Mouse (Mus musculus): ENCODE results near the gene Lpp.
A peak's percentile ranks its signal among the peaks of the same experiment; 100 is the strongest.

Lpp gene

DNA sequence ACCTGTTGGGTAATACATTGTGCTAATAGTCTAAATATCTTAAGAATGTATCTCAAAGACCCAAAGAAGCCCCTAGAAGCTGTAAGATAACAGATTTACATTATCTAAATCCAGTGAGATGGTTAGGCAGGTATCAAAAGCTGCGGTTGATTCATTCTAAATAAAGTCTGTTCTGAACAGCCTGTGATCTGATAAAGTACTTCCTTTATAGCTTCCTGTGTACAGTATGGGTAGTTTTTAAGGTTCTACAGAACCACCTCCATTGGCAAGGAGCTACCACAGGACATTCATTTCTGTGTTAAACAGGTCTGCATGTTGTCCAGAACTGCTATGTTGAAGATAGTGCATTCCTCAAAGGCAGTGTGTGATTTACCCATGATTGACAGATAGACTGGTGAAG, 554.2 kb downstream of the Lpp start:
- DNase-seq, result no peak

DNA sequence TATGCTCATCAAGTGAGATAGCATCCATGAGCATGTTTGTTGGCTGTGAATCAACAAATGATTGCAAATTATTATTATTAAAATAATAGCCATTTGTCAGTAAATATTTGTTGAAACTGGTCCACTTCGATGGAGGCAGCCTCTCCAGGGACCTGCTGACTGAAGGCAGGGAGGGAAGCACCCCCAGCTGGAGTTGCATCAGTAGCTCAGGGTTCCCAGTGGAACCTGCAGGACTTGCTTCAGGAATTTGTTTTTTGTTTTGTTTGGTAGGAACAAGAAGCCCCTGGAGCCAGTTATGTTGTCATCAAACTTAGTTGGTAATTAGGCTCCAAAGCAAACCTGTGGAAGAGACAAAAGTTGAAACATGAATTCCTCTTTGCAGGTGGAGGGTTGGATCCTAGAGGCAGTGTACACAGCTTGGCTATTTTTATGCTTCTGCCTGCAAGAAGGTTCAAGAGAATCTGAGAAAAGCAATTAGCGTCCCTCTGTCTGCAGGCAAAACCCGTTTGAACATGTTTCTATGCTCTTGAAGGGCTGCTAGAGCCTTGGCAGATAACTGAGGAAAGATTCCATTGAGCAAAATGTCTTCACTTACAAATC, 554.9 kb downstream of the Lpp start:
- no peak for DNase-seq

DNA sequence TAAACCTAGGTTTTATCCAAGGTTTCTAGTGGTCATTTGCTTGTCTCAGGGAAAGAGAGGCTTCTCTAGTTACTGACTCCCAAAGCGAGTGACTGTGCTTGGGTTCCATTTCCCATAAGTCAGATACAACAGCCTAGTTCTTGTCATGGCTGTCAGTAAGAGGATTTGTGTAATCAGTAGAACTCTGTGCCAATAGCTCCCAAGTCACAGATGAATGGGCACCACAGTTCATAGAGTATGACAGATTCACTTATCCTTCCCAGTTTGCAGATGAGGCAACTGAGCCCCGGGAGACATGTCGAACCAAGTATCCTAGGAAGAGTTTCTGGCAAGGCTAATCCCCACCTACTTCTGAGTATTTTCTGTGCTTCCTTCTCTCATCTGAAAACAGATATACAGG, 556.0 kb downstream of the Lpp start:
- DNase-seq, result no peak

DNA sequence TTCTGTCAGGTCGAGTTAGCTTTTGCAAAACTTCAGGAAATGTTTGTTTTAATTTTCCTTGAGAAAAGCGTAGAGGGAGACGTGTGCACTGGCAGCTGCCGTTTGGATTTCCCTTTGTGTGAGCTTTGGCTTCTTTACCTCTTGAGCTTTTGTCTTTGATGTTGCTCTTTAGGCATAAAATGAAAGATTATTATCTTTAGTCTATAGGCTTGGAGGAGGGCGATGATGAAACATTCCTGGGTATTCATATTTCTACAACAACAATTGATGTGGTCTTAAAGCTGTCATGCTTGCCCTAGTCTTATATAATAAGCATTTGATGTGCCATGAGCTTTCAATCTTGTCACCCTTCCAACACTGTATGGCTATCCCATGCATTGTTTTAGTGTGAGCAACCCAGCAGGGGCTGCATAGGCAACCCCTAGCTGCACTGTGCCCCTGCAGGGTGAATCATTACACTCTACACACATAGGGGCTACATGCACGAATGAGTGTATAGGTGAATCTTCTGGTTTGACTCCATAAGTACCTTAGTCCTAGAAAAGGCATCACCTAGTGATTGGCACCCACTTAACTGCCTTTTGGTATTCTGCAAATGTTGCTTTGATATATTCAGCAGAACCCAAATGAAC, 556.9 kb downstream of the Lpp start:
- no peak for DNase-seq

DNA sequence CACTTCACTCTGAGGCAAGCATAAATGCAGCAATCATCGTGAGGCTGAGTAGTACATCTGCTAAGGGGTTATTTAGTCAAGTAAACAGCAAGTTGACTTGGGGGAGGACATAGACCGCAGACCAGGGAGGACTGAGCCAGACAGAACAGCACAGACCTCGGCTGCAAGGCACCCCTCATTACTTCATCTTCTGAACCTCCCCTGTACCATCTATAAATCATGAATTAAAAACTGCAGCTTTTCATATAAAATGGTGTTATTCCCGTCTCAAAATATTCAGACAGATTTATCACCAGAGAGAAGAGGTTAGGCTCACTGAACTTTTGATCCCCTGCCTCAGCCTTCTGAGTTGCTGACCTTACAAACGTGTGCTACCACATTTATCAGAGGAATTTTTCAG, 558.6 kb downstream of the Lpp start:
- DNase-seq, result no peak

DNA sequence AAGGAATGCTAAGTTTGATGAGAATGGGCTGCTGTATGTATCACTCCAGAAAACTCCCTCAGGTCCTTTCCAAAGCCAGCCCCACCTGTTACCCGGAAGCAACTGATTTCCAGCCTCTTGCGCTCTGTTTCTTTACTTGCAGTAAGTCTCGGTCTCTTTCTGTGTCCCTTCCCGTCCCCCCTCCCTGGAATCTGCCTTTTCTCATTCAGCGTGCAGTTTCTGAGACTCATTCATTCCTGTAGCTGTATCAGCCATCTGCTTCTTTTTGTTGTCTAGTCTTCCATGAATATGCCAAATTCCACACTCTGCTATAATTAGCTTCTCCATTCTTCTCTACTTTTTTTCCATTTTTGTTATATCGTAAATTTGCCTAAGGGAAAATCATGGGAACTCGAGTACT, 561.7 kb downstream of the Lpp start:
- no peak for DNase-seq

DNA sequence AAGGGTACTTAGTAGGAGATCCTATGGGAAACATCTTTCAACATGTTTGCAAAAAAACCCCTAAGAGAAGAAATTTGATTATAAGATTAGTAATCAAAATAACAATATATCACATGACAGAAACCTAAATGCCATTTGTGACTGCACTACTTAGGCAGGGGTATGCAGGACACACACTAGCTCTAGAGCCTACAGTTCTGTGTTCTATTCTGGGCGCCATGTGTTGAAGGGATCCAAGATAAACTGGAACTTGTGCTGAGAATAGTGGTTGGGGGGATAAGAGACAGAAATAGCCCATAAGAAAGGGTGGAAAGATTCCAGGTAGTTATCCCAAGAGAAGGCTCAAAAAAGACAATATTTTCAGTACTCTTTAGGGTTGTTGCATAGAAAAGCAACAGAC, 565.4 kb downstream of the Lpp start:
- no peak for DNase-seq

DNA sequence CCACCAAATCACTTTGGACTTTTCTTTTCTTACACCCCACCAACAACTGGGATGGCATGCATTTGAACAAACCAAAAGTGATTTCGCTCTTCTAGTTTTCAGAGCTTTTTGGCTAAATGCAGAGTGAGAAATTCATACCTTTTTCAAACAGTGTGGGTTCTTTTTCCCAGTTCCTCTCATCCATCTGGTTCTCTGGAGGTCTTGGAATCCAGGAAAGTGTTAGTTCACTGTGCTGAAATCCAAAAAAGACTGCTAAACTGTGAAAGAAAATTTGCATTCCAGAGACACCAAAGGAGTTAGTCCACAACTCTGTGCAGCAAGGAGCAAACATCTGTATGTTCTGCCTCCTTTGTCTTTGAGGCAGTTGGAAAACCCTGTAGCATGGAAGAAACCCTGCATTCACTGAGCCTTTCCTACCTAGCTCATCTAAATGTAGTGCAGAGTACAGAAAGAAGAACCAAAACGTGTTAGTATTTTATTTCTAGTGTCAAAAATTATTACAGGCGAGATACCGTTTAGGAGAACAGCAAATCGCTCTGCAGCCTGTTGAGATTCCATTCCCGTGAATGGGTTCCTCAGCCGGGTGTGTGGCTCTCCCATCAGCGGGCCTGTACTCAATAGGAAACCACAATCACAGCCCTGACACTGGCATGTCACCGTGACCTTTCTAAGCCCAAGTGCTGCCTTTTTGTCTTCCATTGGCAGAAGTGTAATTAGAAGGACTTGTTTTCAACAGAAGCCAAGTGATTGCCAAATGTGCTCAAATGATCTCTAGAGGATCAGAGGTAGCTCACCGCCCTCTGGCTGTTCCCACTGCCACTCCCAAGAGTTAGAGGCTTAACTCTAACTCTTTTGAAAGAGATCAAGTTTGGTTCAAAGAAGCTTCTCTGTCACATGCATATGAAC, 567.8 kb downstream of the Lpp start:
- DNase-seq, result no peak

DNA sequence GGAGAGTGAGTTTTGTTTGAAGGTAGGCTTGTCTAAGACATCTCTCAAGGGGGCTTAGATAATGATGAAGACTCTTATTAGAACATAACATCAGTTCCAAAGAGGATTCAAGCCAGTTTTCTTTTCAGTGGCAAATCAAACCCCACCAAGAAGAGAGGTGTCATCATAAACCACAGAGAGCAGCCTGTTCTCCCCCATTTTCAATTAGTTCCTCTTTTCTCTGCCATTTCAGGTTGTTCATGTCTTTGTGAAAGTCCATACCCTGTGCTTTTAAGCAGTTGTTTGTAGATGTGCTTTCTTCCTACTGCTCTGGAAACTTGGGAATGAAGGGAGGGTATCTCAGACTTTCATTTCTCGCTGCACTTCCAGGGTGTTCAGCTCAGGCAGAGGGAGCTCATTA, 571.0 kb downstream of the Lpp start:
- no peak for DNase-seq

DNA sequence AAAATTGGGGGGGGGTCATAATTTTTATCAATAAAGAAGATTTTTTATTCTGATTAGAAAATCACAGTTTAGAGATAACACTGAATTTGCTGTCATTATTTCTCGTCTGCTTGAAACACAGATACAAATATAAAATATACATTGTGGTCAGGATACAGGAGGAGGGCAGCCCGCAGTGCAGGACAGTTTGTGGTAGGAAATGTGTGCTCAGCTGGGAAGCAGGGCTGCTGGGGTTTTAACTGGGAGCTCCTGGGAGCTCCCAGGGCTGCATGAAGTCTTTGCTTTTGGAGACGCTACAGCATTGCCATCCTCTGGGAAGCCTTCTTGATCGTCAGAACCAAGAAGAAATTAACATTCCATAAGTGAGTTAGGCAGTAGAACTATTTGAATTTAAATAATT, 571.8 kb downstream of the Lpp start:
- DNase-seq, result no peak

DNA sequence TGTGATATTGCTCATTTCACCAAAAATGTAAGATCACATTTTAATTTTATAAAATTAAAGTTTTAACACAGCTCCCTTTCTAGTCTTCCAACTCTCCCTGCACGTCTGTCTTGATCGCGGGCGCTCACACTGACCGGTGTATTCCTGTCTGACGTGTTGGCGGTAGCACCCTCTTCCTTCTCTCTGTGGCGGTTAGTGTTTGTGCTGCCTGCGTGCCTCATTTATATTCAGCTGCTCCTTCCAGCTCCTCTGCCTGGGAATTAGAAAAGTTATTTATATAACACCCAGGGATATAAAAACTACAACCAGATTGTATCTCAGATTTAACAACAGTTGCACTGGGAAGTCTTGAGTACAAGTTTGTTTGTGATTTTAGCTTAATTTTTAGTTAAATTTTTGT, 573.2 kb downstream of the Lpp start:
- no peak for DNase-seq

DNA sequence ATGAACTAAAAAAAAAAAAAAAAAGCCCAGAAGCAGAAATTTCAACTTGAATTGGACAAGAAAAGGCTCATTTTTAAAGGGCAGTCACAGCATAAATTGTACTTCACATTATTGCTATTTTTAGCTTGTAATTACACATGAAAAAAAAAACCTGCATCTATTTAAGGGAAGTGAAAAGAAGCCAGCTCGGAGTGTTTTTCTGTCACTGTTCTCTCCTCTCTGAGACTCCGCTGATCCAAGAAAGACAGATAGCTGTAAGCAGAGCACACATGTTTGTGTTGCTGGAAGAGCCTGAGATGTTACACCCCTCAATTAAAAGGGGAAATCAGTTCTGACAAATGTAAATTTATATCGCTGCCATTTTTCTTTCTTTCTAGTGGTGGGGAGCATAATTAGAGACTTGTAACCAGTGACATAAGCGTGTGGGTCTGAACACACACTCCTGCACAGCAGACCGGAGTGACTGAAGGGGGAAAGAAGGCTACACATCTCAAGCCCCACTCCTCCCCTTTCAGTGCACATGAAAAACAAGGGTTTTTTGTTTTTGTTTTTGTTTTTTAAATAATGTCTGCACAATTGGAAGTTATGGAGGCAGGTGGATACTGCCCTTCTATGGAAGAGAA, 579.8 kb downstream of the Lpp start:
- DNase-seq, result no peak

DNA sequence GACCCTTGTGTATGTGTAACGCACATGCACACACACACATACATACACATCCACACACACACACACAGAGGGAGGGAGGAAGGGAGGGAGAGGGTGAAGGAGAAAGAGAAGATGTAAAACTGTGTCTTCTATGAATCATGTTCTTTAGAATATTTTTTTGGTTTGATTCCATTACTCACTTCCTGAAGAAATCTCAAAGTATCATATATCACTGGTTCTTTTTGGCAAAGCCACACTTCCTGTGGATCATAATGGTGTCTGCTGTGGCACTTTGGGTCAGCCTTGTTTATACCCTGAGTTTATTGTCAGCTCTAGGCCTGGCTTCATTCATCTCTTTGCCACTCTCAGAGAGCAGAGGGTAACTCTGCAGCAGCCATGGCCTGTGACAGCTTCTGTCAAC, 584.5 kb downstream of the Lpp start:
- DNase-seq, result no peak

DNA sequence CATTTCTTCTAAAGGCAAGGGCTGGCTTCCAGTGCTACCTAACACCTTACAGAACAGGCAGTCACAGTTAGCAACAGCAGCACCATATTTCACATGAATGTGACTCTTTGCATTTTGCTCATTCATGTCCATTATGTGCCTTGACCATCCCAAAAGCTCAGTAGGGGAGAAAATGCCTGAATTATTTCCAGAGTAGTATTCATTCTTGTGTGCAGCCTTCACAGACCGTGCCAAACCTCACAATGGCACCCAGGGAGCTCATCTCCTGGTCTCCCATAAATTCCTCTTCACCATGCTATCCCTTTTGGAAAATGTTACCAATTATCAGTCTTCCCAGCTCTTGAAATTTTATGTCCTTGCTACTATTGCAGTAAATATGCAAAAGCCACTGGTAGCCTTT, 584.9 kb downstream of the Lpp start:
- DNase-seq, result no peak

DNA sequence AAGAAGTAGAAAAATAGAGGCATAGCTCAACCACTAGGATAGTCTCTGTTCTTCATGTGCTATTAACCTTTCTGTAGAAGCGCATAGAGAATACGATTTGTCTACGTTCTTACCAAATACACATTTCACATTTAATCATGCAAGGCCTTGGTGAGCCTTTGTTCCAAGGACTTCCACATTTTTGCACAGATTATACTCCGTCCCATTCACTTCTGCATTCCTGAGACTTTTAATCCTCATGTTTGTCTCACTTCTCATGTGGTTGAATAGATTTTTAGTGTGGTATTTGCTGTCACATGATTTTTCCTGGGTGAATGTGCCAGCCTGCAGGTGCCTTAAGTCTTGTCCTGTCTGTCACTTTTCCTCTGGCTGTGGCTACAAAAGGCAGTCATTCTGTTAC, 586.1 kb downstream of the Lpp start:
- DNase-seq, result no peak

DNA sequence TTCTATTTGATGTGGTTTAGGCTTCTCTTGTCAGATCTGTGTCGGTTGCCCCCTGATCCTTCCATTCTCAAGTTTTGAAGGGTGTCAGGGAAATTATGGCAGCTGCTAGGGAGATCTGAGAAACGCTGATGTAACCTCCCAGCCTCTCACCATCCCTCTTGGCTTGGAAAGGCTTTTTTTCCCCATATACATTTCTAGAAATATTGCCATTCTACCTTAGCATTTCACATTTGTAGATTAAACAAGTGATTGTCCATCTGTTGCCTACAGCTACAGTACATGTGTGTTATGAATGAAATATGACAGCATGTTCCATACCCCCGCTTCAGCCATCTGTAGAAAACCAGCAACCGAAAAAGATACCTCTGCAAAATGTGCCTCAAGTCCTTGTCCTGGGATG, 589.5 kb downstream of the Lpp start:
- DNase-seq, result no peak

DNA sequence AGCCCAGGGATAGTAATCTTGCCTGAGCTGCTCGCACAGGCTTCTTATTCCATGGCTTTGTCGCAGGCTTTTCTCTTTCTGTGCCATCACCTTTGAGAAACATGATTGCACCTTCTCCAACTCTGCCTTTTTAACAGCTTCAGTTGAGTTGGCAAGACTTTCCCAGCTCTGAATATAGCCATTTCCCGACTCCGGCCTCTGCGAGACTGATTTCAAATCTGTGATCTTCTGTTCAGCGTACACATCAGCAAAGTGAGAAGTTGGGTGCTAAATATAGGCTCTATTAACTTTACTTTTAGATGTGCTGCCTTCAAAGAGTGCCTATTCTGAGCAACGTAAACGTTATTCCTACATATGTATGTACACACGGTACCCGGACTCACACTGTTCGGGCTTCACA, 597.0 kb downstream of the Lpp start:
- no peak for DNase-seq

DNA sequence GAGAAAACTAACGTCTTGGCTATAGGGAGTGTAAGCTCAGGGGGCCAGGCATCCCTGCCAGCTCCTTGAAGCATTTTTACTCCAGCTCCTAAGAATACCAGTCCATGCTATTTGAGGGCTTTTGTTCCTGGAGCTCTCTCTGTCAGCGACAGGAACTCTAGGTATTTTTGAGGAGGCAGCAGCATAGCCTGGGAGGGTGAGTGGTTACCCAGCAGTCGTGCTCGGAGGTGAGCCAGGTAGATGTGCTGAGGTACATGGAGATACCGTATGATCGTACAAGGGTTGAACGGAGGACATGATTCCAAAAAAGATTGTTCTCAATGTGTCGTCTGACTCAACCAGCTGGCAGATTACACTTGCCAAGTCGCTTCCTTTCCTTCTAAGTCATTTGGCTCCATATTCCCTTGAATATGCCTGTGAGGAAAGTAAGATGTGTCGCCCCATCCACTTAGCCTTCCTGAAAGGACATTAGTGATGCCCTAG, 597.8 kb downstream of the Lpp start:
- peak; percentile 48 to 57 for DNase-seq

DNA sequence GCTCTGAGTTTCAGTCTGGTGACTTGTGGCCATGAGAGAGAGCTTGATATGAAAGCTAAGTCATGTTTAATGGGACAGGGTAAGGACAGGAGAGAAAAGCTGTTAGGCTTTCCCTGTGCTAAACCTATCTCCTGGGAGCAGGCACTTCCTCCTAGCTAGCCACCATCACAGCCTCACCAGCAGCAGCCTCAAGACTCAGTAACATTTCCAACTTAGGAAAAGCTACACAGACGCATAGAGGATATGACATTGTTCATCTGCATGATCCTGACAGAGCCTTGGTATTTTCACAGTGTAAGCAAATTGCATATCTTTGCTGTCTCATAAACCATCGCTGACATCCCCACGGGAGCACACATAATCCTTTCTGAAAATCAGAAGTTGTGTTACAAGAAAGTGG, 598.7 kb downstream of the Lpp start:
- DNase-seq, result no peak

DNA sequence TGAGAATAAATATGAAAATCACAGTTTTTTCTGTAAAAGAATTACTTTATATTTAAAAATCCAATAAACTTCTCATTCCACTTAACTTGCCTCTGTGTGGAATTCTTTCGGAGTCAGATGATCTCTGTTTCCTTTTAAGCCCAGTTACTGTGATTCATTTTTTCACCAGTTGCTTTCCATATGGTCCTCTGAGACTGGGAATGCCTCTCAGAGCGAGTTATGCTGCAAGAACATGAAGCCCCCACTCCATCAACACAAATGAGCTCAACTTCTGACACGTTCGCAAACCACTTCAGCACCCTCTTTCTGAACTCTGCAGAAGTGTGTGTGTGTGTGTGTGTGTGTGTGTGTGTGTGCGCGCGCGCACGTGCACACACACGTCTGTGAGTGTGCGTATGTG, 599.2 kb downstream of the Lpp start:
- no peak for DNase-seq

DNA sequence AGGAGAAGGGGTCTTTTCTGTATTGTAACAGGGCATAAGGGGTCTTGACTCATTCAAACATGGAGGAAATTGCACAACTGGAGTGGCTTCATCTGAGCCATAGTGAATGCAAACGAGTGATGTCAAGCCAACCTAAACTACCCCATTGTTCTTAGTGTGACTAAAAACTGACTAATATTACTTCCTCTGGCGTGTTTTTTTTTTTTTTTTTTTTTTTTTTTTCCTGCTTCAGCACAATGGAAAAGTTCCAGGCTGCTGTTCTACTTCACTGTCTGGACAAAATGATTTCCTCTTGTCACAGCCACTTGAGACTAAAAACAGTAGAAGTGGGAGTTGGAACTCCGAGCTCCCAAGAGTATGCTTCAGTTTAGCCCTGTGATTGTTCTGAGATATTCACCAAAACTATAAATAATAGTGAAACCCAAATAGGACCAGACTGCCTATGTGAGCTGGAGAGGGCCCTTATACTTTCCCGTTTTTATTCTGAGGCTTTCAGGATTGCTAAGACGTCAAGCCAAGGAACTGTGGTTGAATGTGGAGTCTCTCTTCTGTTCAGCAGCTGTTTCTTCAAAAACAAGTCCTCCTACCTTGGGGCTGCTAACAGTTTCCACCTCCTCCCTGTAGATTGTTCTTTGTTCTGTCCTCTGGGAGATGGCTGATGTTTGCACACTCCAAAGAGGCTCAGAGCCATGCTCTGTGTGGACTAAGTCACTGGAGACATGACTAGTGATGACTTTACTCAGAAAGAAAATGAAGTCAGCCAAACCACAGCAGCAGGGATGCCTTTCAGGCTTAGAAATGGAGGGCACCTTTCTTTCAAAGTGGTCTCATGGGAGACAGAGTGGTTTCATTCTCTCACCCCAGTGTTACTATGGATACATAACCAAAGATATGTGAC, 617.9 kb downstream of the Lpp start:
- DNase-seq, result no peak

DNA sequence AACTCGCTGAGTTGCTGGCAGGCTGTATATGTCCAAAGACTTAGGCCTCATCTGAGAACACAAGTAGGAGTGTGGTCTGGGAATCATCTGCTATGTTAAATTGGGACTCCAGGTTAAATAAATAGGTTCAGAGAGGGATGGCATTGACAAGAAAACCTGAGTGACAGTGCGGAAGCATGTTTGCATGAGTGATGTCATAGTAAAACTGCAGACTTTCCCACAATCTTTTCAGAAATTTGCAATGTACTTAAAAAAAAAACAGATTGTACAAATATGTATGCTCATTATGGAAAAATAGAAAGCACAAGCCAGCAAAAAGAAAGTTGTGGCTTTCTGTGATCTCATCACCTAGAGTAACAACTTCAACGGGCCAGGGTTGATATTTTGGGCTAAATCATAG, 619.6 kb downstream of the Lpp start:
- no peak for DNase-seq
